Mouse (Mus musculus) adrenal gland, postnatal 10 days (tissue): Measurements from ENCODE around the gene Hist1h1d. TPM values are rescaled to one million over a fixed set of nuclear protein-coding genes. Genes with fewer than 3 reads are reported as not detected.

Experiments
- DNase-seq: peaks from one replicate; pipeline ENCODE4 v3.0.0; 2021; ENCODE audit warnings: mixed read lengths
- microRNA-seq: library from miRNA; unstranded; fragments of <30 nt; microRNA quantifications from one replicate; pipeline ENCODE4 v1.2.0, GENCODE M21; 2021
- total RNA-seq, 2 experiments: library from RNA; stranded (reverse); gene quantifications; 2 replicates each; pipeline ENCODE4 v1.2.3; 2021

Gene Hist1h1d
- total RNA-seq, 2 experiments from 2014 or later: 27.8 to 32.6 TPM

GRCm38 (mm10) chr13:23592614-23593013 lies 39.6 kb downstream of the Hist1h1d start:
- DNase-seq: no peak

DNA sequence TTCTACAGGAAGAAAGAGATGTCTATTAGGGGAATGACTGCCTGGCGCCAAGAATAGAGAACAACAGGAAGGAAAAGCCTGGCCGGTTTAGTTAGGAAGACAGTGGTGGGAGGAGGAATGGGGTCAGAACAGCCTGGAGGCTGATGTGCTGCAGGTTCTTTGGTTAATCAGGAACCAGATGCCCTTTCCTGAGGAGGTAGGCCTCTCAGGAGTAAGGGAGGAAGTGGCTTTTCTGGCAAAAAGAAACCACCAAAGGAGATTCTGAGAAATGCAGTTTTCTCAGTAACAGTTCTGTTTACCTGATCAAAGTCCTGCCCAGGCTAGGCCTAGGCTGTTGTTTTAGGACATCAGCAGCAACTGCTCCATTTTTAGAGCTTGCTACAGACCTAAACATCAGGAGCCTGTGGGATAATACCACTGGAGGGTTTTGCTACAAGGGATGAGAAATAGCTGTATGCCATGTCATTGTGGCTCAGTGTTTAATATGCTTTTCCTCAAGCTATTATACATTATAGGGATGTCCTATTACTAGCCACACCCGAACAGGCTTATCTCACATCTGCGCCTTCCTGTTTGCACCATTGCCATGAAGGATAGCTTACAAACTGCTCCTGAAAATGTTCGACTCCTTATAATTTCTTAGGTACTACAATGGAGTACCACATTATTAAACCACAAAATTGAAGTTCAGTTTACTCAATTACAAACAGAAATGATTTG lies 40.1 kb downstream of the Hist1h1d start:
- DNase-seq: no peak

GRCm38 (mm10) chr13:23595185-23595584 lies 42.1 kb downstream of the Hist1h1d start:
- no peak for DNase-seq

DNA sequence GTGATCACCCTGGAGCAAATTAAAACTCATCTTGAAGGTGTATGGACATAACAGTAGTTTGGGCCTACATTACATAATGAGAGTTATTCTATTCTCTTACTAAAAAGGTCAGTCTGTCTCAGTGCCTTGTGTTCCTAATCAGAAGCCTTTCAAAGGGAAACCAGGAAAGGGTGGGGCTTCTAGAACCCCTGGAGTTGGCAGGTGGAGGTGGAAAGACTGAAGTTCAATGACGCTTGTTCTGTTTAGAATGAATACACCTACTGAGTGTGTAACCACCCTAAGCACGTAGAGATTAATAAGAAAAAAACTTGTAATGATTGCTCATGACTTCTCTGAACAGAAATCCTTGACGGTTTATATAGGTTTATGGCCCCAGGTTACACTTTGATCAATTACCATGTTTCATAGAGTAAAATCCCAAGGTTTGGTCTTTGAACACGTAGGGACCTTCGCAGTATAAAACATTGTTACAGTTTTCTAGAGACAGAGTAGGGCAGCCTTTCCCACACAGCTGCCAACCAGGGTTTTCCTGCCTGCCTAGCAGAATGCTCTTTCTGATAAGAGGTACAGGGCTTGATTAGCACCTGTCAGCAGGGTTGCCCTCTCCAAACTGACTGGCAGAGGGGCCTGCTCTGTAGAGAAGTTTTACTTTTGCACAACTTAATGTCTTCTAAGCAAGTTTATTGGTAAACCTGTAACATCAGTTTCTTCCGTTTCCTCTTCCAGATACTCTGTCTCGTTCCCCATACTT lies 42.7 kb downstream of the Hist1h1d start:
- no peak for DNase-seq

- DNase-seq: peak; percentile 87
Observed at GRCm38 (mm10) chr13:23597957-23598356, 44.9 kb downstream of the Hist1h1d start.

- no peak for DNase-seq
Observed at GRCm38 (mm10) chr13:23603182-23603699, 50.2 kb downstream of the Hist1h1d start.

DNA sequence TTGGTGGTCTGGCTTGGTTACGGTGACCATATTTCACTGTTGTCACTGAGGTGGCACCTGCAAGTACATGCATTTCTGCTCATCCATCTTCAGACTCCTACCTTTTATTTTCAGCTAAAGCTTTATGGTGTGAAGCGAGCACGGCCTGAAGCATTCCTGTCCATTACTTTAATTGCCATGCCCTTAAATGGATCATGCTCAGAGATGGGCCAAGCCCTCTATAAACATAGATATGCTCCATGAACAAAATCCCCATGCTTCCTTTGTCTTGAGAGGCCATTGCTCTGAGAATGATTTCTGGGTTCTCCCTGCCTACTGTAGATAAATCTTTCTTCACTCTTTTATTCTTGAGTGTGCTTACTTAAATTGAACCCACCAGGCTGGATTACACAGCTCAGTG lies 51.4 kb downstream of the Hist1h1d start:
- no peak for DNase-seq

GRCm38 (mm10) chr13:23605052-23605451 lies 52.0 kb downstream of the Hist1h1d start:
- DNase-seq: no peak

DNA sequence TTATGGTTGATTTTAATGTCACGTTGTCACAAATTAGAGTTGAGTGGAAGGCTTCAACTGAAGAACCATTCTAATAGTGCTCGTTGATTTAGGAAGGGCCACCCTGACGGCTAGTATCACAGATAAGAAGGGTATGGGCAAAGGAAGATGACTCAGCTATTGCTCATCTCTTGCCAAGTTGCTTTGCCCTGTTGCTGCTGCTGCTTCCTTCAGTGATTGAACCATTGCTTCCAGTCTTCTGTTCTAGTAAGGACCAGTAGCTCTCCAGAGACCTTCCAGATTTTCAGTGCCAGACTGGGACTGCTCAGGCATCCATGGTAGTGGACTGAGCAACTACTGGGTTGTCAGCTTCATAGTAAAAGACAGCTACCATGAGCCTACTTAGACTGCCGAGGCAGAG lies 56.1 kb downstream of the Hist1h1d start:
- DNase-seq: no peak

DNA sequence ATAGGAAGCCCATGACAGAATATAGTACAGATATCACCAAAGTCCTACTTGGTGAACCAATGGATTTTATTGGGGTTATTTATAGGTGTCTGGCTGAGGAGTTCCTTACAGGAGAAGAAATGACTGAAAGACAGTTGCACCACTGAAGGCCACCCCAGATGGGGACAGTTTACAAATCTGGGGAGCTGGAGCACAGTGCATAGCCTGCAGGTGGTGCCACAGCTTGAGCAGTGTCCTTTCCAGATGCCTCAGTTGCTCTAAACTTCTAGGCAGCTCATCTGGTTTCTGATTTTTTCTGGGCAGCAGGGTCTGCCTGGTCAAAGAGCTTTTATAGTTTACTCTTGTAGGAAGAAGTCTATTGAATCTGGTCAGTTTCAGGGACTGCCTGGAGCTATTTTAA lies 56.8 kb downstream of the Hist1h1d start:
- no peak for DNase-seq

Small RNA genes lying within 50 kb of the gene (microRNA-seq; reads per million reads assigned to microRNA genes)
- gene Gm44297 (not detected), gene Gm44359 (not detected), gene Gm44394 (1.8 reads per million), gene n-TStga1 (not detected)

Other genes starting within 250 kb of the Hist1h1d start
- gene Zfp322a, start 184.1 kb upstream of the Hist1h1d start, total RNA-seq: 10 to 100 TPM; 18.9 to 26.9 TPM
- gene Abt1, start 129.4 kb upstream of the Hist1h1d start, total RNA-seq: 1 to 10 TPM; 6.1 to 7.1 TPM
- under 1 TPM in 1 of 2 experiments, not detected in 1; 0.55 TPM for gene Btn1a1, start 87.4 kb upstream of the Hist1h1d start, total RNA-seq
- not detected for gene Btn2a2, start 64.4 kb upstream of the Hist1h1d start, total RNA-seq
- gene Hist1h4h, start 22.2 kb upstream of the Hist1h1d start, total RNA-seq: 1,000 to 10,000 TPM in 1 of 2 experiments, 100 to 1,000 TPM in 1; 930 to 1,063 TPM
- 100 to 1,000 TPM; 261 to 325 TPM for gene Hist1h2af, start 19.4 kb upstream of the Hist1h1d start, total RNA-seq
- 10 to 100 TPM; 76.3 to 91.7 TPM for gene Hist1h3g, start 17.8 kb upstream of the Hist1h1d start, total RNA-seq
- 10 to 100 TPM; 20.9 to 25.4 TPM for gene Hist1h2bh, start 9.9 kb upstream of the Hist1h1d start, total RNA-seq
- 100 to 1,000 TPM in 1 of 2 experiments, 10 to 100 TPM in 1; 93.2 to 104 TPM for gene Hist1h3f, start 9.2 kb upstream of the Hist1h1d start, total RNA-seq
- 100 to 1,000 TPM; 529 to 619 TPM for gene Hist1h4f, start 1.6 kb upstream of the Hist1h1d start, total RNA-seq
- 100 to 1,000 TPM; 246 to 271 TPM for gene Hist1h3e, start 9.1 kb downstream of the Hist1h1d start, total RNA-seq
- 10 to 100 TPM; 54.9 to 55.0 TPM for gene Hist1h2ae, start 18.0 kb downstream of the Hist1h1d start, total RNA-seq
- 100 to 1,000 TPM; 395 to 462 TPM for gene Hist1h2bg, start 18.1 kb downstream of the Hist1h1d start, total RNA-seq
- 100 to 1,000 TPM; 168 to 215 TPM for gene Hist1h2bf, start 20.9 kb downstream of the Hist1h1d start, total RNA-seq
- gene Hist1h2ad, start 21.1 kb downstream of the Hist1h1d start, total RNA-seq: 10 to 100 TPM; 47.4 to 49.2 TPM
- 10 to 100 TPM; 38.0 to 43.5 TPM for gene Hist1h3d, start 22.5 kb downstream of the Hist1h1d start, total RNA-seq
- 100 to 1,000 TPM; 294 to 310 TPM for gene Hist1h4d, start 28.3 kb downstream of the Hist1h1d start, total RNA-seq
- gene Hist1h2be, start 67.9 kb downstream of the Hist1h1d start, total RNA-seq: 10 to 100 TPM; 27.7 to 32.2 TPM
- 100 to 1,000 TPM; 180 to 217 TPM for gene Hist1h1e, start 69.3 kb downstream of the Hist1h1d start, total RNA-seq
- 1 to 10 TPM; 8.3 to 9.7 TPM for gene Hist1h2ac, start 130.7 kb downstream of the Hist1h1d start, total RNA-seq
- gene Hist1h2bc, start 130.9 kb downstream of the Hist1h1d start, total RNA-seq: 10 to 100 TPM; 76.4 to 77.6 TPM
- under 1 TPM; 0.69 to 0.88 TPM for gene Hist1h1t, start 142.6 kb downstream of the Hist1h1d start, total RNA-seq
- gene Hist1h4c, start 145.2 kb downstream of the Hist1h1d start, total RNA-seq: 100 to 1,000 TPM; 175 to 199 TPM
- gene Hfe, start 157.6 kb downstream of the Hist1h1d start, total RNA-seq: 10 to 100 TPM; 23.3 to 31.0 TPM
- gene Hist1h1c, start 185.5 kb downstream of the Hist1h1d start, total RNA-seq: 100 to 1,000 TPM; 366 to 432 TPM
- 100 to 1,000 TPM; 127 to 144 TPM for gene Hist1h3c, start 192.3 kb downstream of the Hist1h1d start, total RNA-seq
- 100 to 1,000 TPM; 173 to 206 TPM for gene Hist1h2bb, start 193.5 kb downstream of the Hist1h1d start, total RNA-seq
- 100 to 1,000 TPM; 281 to 334 TPM for gene Hist1h2ab, start 197.9 kb downstream of the Hist1h1d start, total RNA-seq
- gene Hist1h3b, start 199.0 kb downstream of the Hist1h1d start, total RNA-seq: 100 to 1,000 TPM; 390 to 424 TPM
- gene Hist1h4b, start 203.8 kb downstream of the Hist1h1d start, total RNA-seq: 100 to 1,000 TPM; 282 to 291 TPM
- gene Hist1h4a, start 208.0 kb downstream of the Hist1h1d start, total RNA-seq: 100 to 1,000 TPM; 238 to 251 TPM
- gene Hist1h3a, start 209.1 kb downstream of the Hist1h1d start, total RNA-seq: 100 to 1,000 TPM; 258 to 301 TPM
- 100 to 1,000 TPM; 231 to 274 TPM for gene Hist1h1a, start 210.4 kb downstream of the Hist1h1d start, total RNA-seq
- gene Trim38, start 216.7 kb downstream of the Hist1h1d start, total RNA-seq: not detected